Mouse (Mus musculus) gonadal fat pad, adult 2 months (tissue): Measurements from ENCODE around the gene Pkd1l2. TPM values are rescaled to one million over a fixed set of nuclear protein-coding genes. Genes with fewer than 3 reads are reported as not detected.

ENCODE experiments used
- DNase-seq: peaks from one replicate; pipeline ENCODE4 v3.0.0-alpha.2; 2012; ENCODE audit warnings: low read depth
- polyA plus RNA-seq: library from polyadenylated mRNA; depleted of rRNA; stranded (reverse); fragments of >200 nt; gene quantifications from 2 replicates; pipeline ENCODE4 v1.2.3, GENCODE M21; 2012

The Pkd1l2 gene
- polyA plus RNA-seq, 1 experiment = 0.04 TPM

- no peak for DNase-seq
Observed at GRCm38 (mm10) chr8:117085521-117085920, 3.3 kb upstream of the Pkd1l2 start.

GRCm38 (mm10) chr8:117082947-117083559 lies 804 bp upstream of the Pkd1l2 start:
- no peak for DNase-seq

- DNase-seq = no peak
Observed at GRCm38 (mm10) chr8:117079652-117080051, 2.6 kb downstream of the Pkd1l2 start.

GRCm38 (mm10) chr8:117078367-117078926 lies 3.8 kb downstream of the Pkd1l2 start:
- DNase-seq = no peak

- DNase-seq = no peak
Observed at GRCm38 (mm10) chr8:117074350-117075182, 7.7 kb downstream of the Pkd1l2 start.

- no peak for DNase-seq
Observed at GRCm38 (mm10) chr8:117069708-117070107, 12.5 kb downstream of the Pkd1l2 start.

GRCm38 (mm10) chr8:117068294-117068693 lies 14.0 kb downstream of the Pkd1l2 start:
- no peak for DNase-seq

- no peak for DNase-seq
Observed at GRCm38 (mm10) chr8:117067396-117067795, 14.9 kb downstream of the Pkd1l2 start.

GRCm38 (mm10) chr8:117066955-117067354 lies 15.3 kb downstream of the Pkd1l2 start:
- no peak for DNase-seq

- no peak for DNase-seq
Observed at GRCm38 (mm10) chr8:117061180-117061880, 20.9 kb downstream of the Pkd1l2 start.

GRCm38 (mm10) chr8:117060306-117060705 lies 21.9 kb downstream of the Pkd1l2 start:
- DNase-seq = no peak

GRCm38 (mm10) chr8:117059021-117059420 lies 23.2 kb downstream of the Pkd1l2 start:
- no peak for DNase-seq

GRCm38 (mm10) chr8:117055097-117055496 lies 27.2 kb downstream of the Pkd1l2 start:
- no peak for DNase-seq

- no peak for DNase-seq
Observed at GRCm38 (mm10) chr8:117054146-117054545, 28.1 kb downstream of the Pkd1l2 start.

GRCm38 (mm10) chr8:117053135-117054079 lies 28.8 kb downstream of the Pkd1l2 start:
- DNase-seq = no peak

- no peak for DNase-seq
Observed at GRCm38 (mm10) chr8:117051316-117051715, 30.9 kb downstream of the Pkd1l2 start.

- DNase-seq = no peak
Observed at GRCm38 (mm10) chr8:117050763-117051162, 31.5 kb downstream of the Pkd1l2 start.

- DNase-seq = no peak
Observed at GRCm38 (mm10) chr8:117049444-117049843, 32.8 kb downstream of the Pkd1l2 start.

GRCm38 (mm10) chr8:117043584-117043983 lies 38.7 kb downstream of the Pkd1l2 start:
- no peak for DNase-seq

GRCm38 (mm10) chr8:117039843-117040242 lies 42.4 kb downstream of the Pkd1l2 start:
- DNase-seq = no peak

- no peak for DNase-seq
Observed at GRCm38 (mm10) chr8:117037374-117037935, 44.8 kb downstream of the Pkd1l2 start.
